Mouse (Mus musculus) olfactory bulb, adult 2 months (tissue): ENCODE data around the gene Arhgap4.

Source experiments
- CTCF ChIP-seq: fragments of 200-500 bp; IDR thresholded peaks from 2 replicates; pipeline ENCODE4 v1.5.1; 2012; ENCODE audit warnings: low read depth, mild to moderate bottlenecking, low read length, moderate library complexity; ENCODE audit not compliant: insufficient read depth
- POLR2A ChIP-seq: fragments of 200-500 bp; IDR thresholded peaks from 2 replicates; pipeline ENCODE4 v1.6.1; 2012; ENCODE audit warnings: mild to moderate bottlenecking, low read depth, low read length, moderate library complexity; ENCODE audit not compliant: insufficient read depth

DNA sequence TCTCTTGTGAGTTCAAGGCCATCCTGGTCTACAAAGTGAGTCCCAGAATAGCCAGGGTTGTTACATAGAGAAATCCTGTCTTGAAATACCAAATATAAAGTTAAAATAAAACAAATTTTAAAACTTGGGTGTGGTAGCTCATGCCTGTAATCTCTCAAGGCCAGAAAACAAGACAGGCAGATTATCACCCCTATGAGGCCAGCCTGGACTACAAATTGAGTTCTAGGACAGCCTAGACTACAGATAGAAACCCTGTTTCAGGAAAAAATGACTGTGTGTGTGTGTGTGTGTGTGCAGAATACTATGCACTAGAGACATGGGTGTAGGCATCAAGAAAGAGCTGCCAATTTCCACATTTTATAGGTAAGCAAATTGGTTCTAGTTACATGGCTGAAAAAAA, 49.1 kb upstream of the Arhgap4 start:
- TF ChIP-seq POLR2A (no peak), CTCF (no peak)
